Mouse (Mus musculus) limb, embryonic 15.5 days (tissue): ENCODE results near the gene Dock2. TPM values are rescaled to one million over a fixed set of nuclear protein-coding genes. Genes with fewer than 3 reads are reported as not detected.
"Not testable (repeated sequence)": the region's sequence is repeated elsewhere in the genome, so short reads cannot be mapped to it uniquely, and the experiment has no call there.

Source experiments
- ATAC-seq: fragments of 200-750 bp; cut with Nextera tagmentation; 2 replicates; pipeline ENCODE4 v1.8.0; 2017; ENCODE audit warnings: low read depth, moderate TSS enrichment; ENCODE audit not compliant: insufficient number of reproducible peaks, low FRiP score, low TSS enrichment
- H3K27ac ChIP-seq: fragments of 300-500 bp; sonication (generic); 2 replicates; pipeline ENCODE4 v1.5.1; 2015; ENCODE audit warnings: moderate library complexity, mild to moderate bottlenecking, inconsistent platforms
- H3K27me3 ChIP-seq: fragments of 300-500 bp; sonication (generic); 2 replicates; pipeline ENCODE4 v1.6.1; 2015; ENCODE audit warnings: inconsistent platforms
- H3K36me3 ChIP-seq: fragments of 300-500 bp; sonication (generic); 2 replicates; pipeline ENCODE4 v1.6.1; 2015; ENCODE audit warnings: inconsistent platforms
- H3K4me1 ChIP-seq: fragments of 300-500 bp; sonication (generic); 2 replicates; pipeline ENCODE4 v1.6.1; 2015; ENCODE audit warnings: inconsistent platforms
- H3K4me2 ChIP-seq: fragments of 300-500 bp; sonication (generic); 2 replicates; pipeline ENCODE4 v1.6.1; 2015; ENCODE audit warnings: mild to moderate bottlenecking, inconsistent platforms
- H3K4me3 ChIP-seq: fragments of 300-500 bp; sonication (generic); 2 replicates; pipeline ENCODE4 v1.5.1; 2015; ENCODE audit warnings: mild to moderate bottlenecking, inconsistent platforms
- H3K9ac ChIP-seq: fragments of 300-500 bp; sonication (generic); 2 replicates; pipeline ENCODE4 v1.6.1; 2015; ENCODE audit warnings: inconsistent platforms
- H3K9me3 ChIP-seq: fragments of 300-500 bp; sonication (generic); 2 replicates; pipeline ENCODE4 v1.6.1; 2016; ENCODE audit warnings: inconsistent platforms
- WGBS: fragments of 180-500 bp; shearing (Covaris S2); methylation state at CpG from one replicate; pipeline ENCODE4 v1.1.7; 2015; 5-methylcytosine and 5-hydroxymethylcytosine counted together
- polyA plus RNA-seq: library from polyadenylated mRNA; unstranded; fragments of >200 nt; fragmentation: Nextera tagmentation; extraction: Ambion mirVana; gene quantifications from 2 replicates; pipeline ENCODE4 v1.2.1, GENCODE M21; 2015

Gene Dock2
- polyA plus RNA-seq, 1 experiment from 2014 or later = 2.6 TPM

DNA sequence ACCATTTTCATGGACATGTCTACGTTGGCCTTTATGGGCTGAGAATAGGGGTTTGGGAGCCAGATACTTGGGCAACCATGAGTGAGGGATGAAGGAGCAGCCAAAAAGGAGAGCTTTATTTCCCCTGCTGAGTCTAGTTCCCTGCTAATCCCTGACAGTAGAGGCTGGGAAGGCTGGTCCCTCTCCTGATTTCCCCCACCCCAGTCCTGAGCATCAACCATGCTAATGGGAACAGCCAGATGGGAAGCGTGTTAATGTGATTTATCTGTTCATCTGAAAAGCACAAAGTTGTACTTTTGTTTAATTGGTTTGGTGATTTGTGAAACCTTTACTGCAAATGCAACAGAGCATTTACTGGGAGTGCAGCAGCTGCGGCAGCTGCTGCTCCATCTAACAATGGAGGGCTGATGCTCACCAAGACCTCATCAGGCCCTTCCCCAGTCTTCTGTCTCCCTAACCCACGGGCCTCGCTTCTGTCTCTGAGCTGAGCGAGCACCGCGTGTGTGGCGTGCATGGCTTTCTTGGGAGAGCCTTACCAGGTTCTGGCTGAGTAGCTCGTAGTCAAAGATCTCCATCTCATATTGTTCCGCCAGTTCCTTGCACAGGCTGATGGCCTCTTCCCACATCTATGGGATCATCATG, 526.0 kb downstream of the Dock2 start:
- WGBS = 86% methylated on average over 11 of the region's 11 CpGs
- H3K4me1 ChIP-seq = no peaks in the 10 kb centered on the region
- ATAC-seq = no peak
- H3K27me3 ChIP-seq = no peaks in the 10 kb centered on the region
- no peak overlapping the region for H3K4me2 ChIP-seq
- H3K9me3 ChIP-seq = no peaks in the 10 kb centered on the region
- no peak overlapping the region for H3K27ac ChIP-seq
- no peaks in the 10 kb centered on the region for H3K36me3 ChIP-seq
- H3K4me3 ChIP-seq = no peak overlapping the region
- H3K9ac ChIP-seq = no peak overlapping the region

- no peak overlapping the region for H3K27ac ChIP-seq
- ATAC-seq = no peak
- WGBS = 43% methylated on average over 6 of the region's 6 CpGs
Measured at GRCm38 (mm10) chr11:34242979-34243378, 540.7 kb downstream of the Dock2 start.

GRCm38 (mm10) chr11:34240252-34240651, 543.4 kb downstream of the Dock2 start:
- Histone ChIP-seq H3K27ac (no peak overlapping the region), H3K4me1 (no peaks in the 10 kb centered on the region), H3K9me3 (no peaks in the 10 kb centered on the region), H3K27me3 (no peaks in the 10 kb centered on the region), H3K36me3 (no peaks in the 10 kb centered on the region), H3K4me2 (no peak overlapping the region), H3K4me3 (no peak overlapping the region), H3K9ac (no peak overlapping the region)
- no peak for ATAC-seq
- WGBS = 96% methylated on average over 1 of the region's 1 CpGs

More at GRCm38 (mm10) chr11:34242979-34243378, 540.7 kb downstream of the Dock2 start:
- H3K4me1 ChIP-seq = no peaks in the 10 kb centered on the region
- H3K36me3 ChIP-seq = no peaks in the 10 kb centered on the region
- H3K4me2 ChIP-seq = no peak overlapping the region
- no peak overlapping the region for H3K4me3 ChIP-seq
- no peaks in the 10 kb centered on the region for H3K9me3 ChIP-seq
- H3K27me3 ChIP-seq = no peaks in the 10 kb centered on the region
- no peak overlapping the region for H3K9ac ChIP-seq

GRCm38 (mm10) chr11:34239691-34240090, 544.0 kb downstream of the Dock2 start:
- Histone ChIP-seq H3K36me3 (no peaks in the 10 kb centered on the region), H3K9me3 (no peaks in the 10 kb centered on the region), H3K4me3 (no peak overlapping the region), H3K4me1 (no peaks in the 10 kb centered on the region), H3K9ac (no peak overlapping the region), H3K27me3 (no peaks in the 10 kb centered on the region), H3K27ac (no peak overlapping the region), H3K4me2 (no peak overlapping the region)
- WGBS = 65% methylated on average over 2 of the region's 2 CpGs
- no peak for ATAC-seq

- Histone ChIP-seq H3K27me3 (no peaks in the 10 kb centered on the region), H3K4me2 (no peak overlapping the region), H3K9ac (no peak overlapping the region), H3K27ac (no peak overlapping the region), H3K9me3 (no peaks in the 10 kb centered on the region), H3K36me3 (no peaks in the 10 kb centered on the region), H3K4me1 (no peaks in the 10 kb centered on the region), H3K4me3 (no peak overlapping the region)
- no peak for ATAC-seq
- WGBS = 69% methylated on average over 6 of the region's 6 CpGs
Measured at GRCm38 (mm10) chr11:34236885-34237284, 546.8 kb downstream of the Dock2 start.

- WGBS = 50% methylated on average over 5 of the region's 5 CpGs
- no peak overlapping the region for H3K27ac ChIP-seq
- H3K27me3 ChIP-seq = no peaks in the 10 kb centered on the region
- no peak overlapping the region for H3K9ac ChIP-seq
- H3K4me3 ChIP-seq = no peak overlapping the region
- H3K4me2 ChIP-seq = no peak overlapping the region
- no peak for ATAC-seq
- H3K36me3 ChIP-seq = no peaks in the 10 kb centered on the region
- no peaks in the 10 kb centered on the region for H3K9me3 ChIP-seq
- no peaks in the 10 kb centered on the region for H3K4me1 ChIP-seq
Measured at GRCm38 (mm10) chr11:34236091-34236759, 547.5 kb downstream of the Dock2 start.

DNA sequence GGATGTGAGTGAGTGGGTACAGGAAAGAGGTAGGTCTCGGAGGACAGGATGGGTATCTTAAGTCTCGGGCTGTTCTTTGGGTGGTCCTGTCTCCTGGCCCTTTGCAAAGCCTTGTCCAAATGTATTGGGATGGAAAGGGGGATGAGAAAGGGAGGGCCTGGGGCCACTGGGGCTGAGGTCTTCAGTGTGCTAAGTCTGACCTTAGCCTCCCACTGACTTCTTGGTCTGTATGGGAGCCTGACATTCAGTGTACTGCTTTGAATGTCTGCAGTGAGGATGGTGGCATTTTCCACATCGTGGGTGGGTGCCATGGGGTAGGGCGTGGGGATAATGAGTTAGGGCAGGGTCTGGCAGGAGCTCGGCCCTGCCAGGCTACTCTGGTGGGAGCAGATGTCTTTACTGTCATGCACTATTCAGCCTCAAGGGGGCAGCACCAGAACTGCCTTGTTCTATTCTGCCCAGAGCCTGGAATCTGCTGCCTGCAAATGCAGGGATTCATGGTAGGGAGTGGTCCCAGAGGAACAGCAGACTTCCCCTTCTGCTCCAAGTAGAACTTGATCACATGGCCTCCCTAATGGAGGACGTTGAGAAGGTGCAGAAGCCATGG, 554.8 kb downstream of the Dock2 start:
- Histone ChIP-seq H3K4me1 (no peaks in the 10 kb centered on the region), H3K36me3 (no peaks in the 10 kb centered on the region), H3K4me3 (no peak overlapping the region), H3K9ac (no peak overlapping the region), H3K9me3 (no peaks in the 10 kb centered on the region), H3K27ac (no peak overlapping the region), H3K4me2 (no peak overlapping the region), H3K27me3 (no peaks in the 10 kb centered on the region)
- WGBS = 42% methylated on average over 6 of the region's 6 CpGs
- no peak for ATAC-seq

- Histone ChIP-seq H3K9me3 (no peaks in the 10 kb centered on the region), H3K27me3 (no peaks in the 10 kb centered on the region), H3K4me3 (no peak overlapping the region), H3K27ac (no peak overlapping the region), H3K36me3 (no peaks in the 10 kb centered on the region), H3K4me1 (no peaks in the 10 kb centered on the region), H3K9ac (no peak overlapping the region), H3K4me2 (no peak overlapping the region)
- 72% methylated on average over 1 of the region's 1 CpGs for WGBS
- no peak for ATAC-seq
Measured at GRCm38 (mm10) chr11:34227180-34227579, 556.5 kb downstream of the Dock2 start.

DNA sequence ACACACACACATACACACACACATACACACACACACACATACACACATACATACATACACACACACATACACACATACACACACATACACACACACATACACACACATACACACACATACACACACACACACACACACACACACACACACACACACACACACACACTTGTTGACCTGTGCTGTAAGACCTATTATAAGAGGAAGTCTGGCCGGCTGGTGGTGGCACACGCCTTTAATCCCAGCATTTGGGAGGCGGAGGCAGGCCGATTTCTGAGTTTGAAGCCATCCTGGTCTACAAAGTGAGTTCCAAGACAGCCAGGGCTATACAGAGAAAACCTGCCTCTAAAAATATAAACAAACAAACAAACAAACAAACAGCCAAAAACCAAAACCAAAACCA, 563.1 kb downstream of the Dock2 start:
- not testable (repeated sequence) for H3K9ac ChIP-seq, H3K4me2 ChIP-seq, ATAC-seq, H3K27ac ChIP-seq, H3K4me1 ChIP-seq, H3K4me3 ChIP-seq, H3K36me3 ChIP-seq, H3K27me3 ChIP-seq, H3K9me3 ChIP-seq
- 83% methylated on average over 4 of the region's 4 CpGs for WGBS

DNA sequence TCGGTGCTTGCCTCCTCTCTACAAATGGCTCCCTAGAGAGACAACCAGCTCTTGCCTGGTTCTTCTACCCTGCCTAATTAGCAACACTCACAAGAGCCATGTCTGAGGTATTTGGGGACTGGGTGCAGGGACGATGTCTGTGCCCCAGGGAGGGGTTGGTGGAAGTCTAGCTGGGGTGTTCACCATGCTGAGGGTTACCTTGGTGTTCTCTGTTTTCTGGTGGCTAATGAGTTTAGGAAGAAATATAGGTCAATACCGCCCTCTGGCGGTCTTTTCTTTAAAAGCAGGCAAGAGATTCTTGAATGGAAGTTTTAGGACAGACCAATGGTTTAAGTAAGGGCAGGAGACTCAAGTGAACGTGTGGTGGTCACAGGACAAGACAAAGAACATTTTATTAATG, 570.8 kb downstream of the Dock2 start:
- Histone ChIP-seq H3K36me3 (no peaks in the 10 kb centered on the region), H3K9me3 (no peaks in the 10 kb centered on the region), H3K9ac (no peak overlapping the region), H3K27ac (no peak overlapping the region), H3K4me2 (no peak overlapping the region), H3K27me3 (no peaks in the 10 kb centered on the region), H3K4me1 (no peaks in the 10 kb centered on the region), H3K4me3 (no peak overlapping the region)
- whole genome bisulfite sequencing = 15% methylated on average over 5 of the region's 5 CpGs
- no peak for ATAC-seq

DNA sequence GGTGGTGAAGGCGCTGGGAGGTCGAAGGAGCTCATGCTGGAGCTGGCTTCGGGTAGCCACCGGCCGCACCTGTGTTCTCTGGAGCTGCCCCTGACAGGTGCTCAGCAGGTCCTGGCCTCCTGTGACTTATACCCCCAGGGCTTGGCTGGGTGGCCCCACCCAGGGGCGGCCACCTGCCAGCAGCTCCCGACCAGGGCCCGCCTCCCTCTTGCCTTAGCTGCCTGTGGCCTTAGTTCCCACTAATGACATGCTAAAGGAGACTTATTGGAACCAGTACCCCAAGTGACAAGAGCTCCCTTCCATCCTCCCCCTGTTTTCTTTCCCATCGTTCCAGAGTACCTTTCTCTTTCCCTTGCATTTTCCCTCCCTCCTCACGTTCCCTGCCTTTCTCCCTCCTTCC, 575.7 kb downstream of the Dock2 start, which contains the start of gene Foxi1:
TSS of gene Foxi1 (minus strand) at position 101 of the 400 bp plus-strand sequence.
- Histone ChIP-seq H3K9ac (no peak within 1 kb of the TSS), H3K4me3 (no peak within 1 kb of the TSS), H3K27me3 (no peaks in the 10 kb centered on the region), H3K36me3 (no peaks in the 10 kb centered on the region), H3K27ac (no peak within 1 kb of the TSS), H3K4me2 (no peak within 1 kb of the TSS), H3K4me1 (no peaks in the 10 kb centered on the region), H3K9me3 (no peaks in the 10 kb centered on the region)
- ATAC-seq = no peak
- 68% methylated on average over 10 of the region's 10 CpGs for WGBS

- Histone ChIP-seq H3K4me2 (no peak overlapping the region), H3K9me3 (no peaks in the 10 kb centered on the region), H3K4me3 (no peak overlapping the region), H3K27ac (no peak overlapping the region), H3K36me3 (no peaks in the 10 kb centered on the region), H3K9ac (no peak overlapping the region), H3K27me3 (no peaks in the 10 kb centered on the region), H3K4me1 (no peaks in the 10 kb centered on the region)
- WGBS = 34% methylated on average over 1 of the region's 1 CpGs
- ATAC-seq = no peak
Measured at GRCm38 (mm10) chr11:34202769-34203168, 580.9 kb downstream of the Dock2 start.
